Mouse (Mus musculus) right cerebral cortex, adult 18-20 months (tissue): ENCODE measurements at regions not wholly inside any gene's neighbourhood (a gene's known extent, or its start where the extent isn't known, plus 50 kb on each side); places are given as distances from the start of the nearest gene placed in this dataset.
A peak's percentile ranks its signal among the peaks of the same experiment; 100 is the strongest.

Source experiments
- DNase-seq: peaks from one replicate; pipeline ENCODE4 v3.0.0; 2022; ENCODE audit warnings: mixed read lengths

DNA sequence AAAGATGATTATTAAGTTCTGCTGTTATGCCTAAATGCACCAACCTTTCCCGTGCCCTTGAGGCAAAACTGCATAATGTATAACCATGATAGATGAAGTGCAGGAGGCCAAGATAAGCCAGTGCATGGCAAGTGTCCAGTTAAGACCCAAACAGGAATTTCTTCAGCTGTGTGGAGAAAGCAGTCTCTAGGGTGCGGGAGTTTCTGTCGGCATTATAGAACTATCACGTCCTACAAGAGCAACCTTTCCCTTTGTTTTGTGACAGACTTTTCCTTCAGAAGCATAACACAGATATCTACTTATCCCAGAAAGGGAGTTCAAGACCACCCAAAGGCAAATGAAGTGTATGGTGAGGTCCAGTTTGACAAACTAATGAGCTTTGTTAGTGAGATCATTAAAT lies 560.1 kb upstream of the Cdh18 start:
- DNase-seq: no peak

- DNase-seq: no peak
These were observed 555.5 kb upstream of the Cdh18 start for GRCm38 (mm10) chr15:21993309-21993708.

GRCm38 (mm10) chr15:21995121-21995826 lies 553.5 kb upstream of the Cdh18 start:
- no peak for DNase-seq

GRCm38 (mm10) chr15:22019977-22020376 lies 528.8 kb upstream of the Cdh18 start:
- no peak for DNase-seq

DNA sequence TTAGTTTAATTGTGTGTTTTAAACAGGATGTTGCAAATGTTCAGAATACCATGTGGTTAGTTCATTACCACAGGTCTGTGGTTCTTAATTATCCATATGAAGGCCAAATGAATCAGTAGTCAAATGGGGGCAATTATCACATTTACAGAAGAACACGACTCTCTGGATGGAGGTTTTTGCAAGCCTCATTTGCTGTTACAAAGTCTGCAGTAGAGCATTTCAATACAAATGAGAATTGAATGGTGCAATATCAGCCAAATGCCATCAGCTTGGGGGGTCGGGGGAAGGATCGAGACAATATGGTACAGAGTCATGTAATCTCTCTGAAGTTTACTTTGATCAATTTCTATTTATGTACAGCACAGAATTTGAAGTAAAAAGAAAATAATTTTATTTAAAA lies 518.6 kb upstream of the Cdh18 start:
- DNase-seq: no peak

DNA sequence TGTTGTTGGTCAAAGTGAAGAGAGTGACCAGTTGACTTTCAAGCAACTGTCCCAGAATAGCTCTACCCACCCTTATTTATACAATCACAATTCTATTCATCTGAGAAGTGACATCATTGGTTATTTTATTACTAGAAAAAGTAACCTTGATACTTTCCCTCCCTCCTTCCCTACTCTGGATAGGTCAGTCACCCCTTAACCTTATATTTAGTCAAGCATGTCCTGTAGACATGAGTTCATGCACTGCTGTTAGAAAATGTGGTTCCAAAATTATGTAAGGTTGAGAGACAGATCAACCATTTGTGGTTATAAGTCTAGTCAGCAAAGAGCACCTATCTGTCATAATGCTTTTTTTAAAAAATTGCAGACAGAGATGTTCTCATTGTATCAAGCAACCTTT lies 502.4 kb upstream of the Cdh18 start:
- no peak for DNase-seq

DNA sequence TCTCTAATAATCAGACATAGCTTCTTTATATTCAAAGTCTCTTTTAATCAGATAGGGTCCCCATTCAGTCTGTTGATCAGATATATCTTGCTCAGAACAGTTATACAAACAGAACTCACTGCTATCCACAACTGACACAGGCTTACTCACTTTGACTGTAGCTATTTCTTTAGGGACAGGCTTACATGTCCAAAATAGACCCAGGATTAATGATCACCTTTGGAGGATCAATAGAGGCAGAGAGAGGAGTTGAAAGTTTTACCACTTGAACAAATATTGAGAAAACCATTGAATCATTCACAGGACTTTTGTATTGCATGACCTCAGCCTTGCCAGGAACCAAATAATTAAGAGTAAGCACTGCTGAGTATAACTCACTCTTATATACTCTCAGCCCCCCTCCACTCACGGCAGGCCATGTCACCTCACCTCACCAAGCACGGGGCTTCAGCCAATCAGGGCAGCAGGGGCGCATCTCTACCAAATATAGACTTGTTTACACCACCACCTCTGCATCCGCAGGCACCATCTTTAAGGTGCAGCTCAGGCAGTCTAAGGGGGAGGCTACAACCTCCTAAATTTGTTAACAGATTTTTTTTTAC lies 501.8 kb upstream of the Cdh18 start:
- no peak for DNase-seq

- no peak for DNase-seq
These were observed 462.0 kb upstream of the Cdh18 start for GRCm38 (mm10) chr15:22086856-22087255.

DNA sequence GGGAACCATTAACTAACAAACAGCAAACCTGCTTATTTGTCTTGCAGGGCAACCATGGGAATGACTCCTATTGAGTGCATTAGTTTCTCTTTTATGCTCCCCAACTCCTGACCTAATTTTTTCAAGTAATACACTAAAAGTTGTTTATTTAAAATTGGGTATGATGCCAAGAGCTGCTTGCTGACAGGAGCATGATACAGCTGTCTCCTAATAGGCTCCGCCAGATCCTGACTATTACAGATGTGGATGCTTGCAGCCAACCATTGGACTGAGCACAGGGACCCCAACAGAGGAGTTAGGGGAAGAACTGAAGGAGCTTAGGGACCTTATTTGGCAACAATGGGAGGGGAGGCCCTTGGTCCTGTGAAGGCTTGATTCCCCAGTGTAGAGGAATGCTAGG lies 427.1 kb upstream of the Cdh18 start:
- DNase-seq: no peak

DNA sequence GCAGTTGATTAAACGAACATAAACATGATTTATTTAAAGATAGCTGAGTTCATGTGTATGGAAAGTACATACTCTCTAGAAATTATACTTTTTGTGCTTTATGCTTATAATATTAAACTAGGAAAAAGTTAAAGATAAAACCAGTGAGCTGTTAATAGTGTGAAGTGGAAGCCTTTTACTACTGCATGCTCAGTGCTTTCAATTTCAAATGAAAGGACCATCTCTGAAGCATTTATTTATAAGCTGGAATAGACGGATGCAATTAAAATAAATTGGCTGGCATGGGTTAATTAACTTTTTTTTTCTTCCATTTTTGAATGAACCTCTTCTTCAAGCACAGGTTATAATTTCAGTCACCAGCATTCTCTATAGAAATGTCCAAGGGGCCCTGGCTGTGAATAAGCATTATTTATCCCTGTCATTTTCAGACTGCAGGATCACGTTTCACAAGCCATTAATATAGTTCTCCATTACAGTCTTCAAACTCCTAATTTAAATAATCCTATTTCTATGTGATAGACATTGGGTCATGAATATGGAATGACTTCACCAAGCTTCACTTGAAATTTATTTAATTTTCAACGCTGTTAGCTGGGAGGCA lies 396.8 kb upstream of the Cdh18 start:
- DNase-seq: no peak

DNA sequence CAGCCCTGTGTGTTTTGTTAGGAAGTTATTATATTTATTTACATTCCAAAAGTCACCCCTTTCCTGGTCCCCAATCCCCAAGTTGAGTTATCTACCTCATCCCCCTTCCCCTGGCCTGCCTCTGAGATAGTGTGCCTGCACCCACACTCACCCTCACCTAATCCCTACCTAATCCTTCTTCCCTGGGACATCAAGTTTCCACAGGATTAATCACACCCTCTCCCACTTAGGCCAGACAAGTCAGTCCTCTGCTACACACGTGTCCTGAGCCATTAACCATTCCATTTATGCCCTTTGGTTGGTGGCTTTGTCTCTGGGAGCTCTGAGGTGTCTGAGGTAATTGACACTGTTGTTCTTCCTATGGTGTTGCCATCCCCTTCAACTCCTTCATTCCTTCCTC lies 396.1 kb upstream of the Cdh18 start:
- DNase-seq: no peak

- peak; percentile 6 for DNase-seq
These were observed 378.5 kb upstream of the Cdh18 start for GRCm38 (mm10) chr15:22170302-22170701.

GRCm38 (mm10) chr15:22208991-22209390 lies 339.8 kb upstream of the Cdh18 start:
- no peak for DNase-seq

DNA sequence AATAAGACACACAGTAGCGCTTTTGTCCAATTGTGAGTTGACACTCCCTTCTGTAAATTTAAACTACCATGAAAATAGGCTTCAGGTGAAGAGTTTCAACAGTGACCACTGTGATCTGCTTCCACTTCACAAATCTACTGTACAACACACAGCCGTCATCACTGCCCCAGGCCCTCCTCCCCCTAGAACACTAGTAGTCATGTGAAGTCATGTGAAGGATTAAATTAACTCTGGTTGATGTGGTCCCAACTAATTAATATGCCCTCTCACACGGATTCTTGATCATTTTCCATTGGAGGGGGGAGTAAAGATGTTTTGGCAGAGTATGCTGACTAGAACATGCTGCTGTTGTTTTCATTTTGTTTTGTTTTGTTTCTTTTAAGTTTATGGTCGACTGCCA lies 316.2 kb upstream of the Cdh18 start:
- DNase-seq: no peak

DNA sequence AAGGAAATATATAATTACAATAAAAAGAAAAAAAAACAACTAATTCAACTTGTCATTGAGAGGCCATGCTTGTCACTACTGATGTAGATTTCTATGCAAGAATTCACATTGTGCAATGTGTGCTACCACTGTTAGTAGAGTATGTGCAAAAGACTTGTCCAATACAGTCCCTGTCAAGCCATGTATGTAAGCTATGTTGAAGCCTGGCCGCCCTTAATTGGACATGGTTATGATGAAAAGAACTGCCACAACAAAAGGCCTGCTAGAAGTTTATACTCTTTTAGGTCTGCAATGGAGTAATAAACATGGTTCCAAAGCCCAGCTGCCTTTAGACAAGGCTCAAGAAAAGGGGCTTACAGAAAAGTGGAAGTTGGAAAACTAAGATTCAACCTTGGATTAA lies 267.9 kb upstream of the Cdh18 start:
- no peak for DNase-seq

- no peak for DNase-seq
These were observed 237.8 kb upstream of the Cdh18 start for GRCm38 (mm10) chr15:22311016-22311415.

GRCm38 (mm10) chr15:22318992-22319391 lies 229.8 kb upstream of the Cdh18 start:
- DNase-seq: no peak

GRCm38 (mm10) chr15:22338941-22339340 lies 209.9 kb upstream of the Cdh18 start:
- no peak for DNase-seq

GRCm38 (mm10) chr15:22344321-22344720 lies 204.5 kb upstream of the Cdh18 start:
- no peak for DNase-seq

DNA sequence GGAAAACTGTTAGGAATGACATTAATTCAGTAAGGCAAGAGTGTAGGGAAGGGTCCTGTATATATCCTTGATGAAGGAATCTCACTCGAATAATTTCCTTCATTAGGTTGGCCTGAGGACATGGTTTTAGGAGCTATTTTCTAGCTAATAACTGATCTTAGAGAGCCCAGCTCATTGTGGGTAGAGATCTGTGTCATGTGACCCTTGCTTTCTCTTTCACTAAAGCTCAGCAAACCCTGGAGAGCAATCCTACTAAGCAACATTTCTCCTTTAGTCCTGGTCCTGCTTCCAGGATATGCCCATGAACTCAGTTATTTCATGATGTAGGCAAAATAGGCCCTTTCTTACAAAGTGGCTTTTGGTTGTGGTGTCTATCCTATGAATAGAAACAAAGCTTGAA lies 197.3 kb upstream of the Cdh18 start:
- DNase-seq: no peak
